In the genomic region with DNA sequence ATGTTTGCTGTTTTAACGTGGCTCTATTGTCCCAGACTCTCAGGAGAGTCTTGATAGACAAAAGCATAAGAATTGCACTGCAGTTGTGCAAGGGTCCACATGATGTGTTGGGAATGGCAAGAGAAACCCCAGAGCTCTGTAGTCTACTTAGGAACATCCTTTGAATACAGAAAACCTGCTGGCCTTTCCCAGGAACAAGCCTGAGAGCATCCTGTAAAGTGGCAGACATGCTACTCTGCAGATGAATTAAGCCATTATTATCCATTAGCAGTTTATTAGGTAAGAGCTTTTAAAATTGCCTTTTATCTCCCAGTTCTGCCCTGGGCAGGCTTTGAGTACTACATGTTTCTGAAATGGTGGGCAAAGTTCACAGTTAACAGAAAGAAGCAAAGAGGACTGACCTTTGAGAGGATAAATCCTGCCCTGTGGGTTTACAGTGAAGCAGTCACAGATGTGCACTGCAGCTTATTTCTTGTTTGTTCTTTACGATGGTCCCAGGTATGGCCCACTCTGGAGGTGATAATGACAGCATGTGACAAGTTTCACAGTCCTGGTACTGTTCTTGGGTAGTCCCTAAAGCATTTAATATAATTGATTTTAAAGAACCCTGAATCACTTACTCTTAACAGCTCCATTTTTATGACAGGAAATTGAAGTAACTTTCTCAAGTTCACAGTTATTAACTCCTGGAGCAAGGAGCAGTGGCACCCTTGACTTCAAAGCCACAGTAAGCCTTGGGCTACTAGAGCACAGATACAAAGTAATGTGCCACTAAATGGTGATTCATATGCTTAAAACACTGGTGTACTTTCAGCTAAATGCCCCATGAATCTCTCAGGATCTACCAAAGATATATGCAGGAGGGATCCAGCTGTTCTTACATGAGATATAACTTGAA, we compare ENCODE assay signal across 21 mouse cellular contexts.
DNase-seq lines count a peak whose midpoint lies in the region; ATAC-seq and TF ChIP-seq lines count a peak whose summit lies in the region.
"Had no signal": no experiment of that assay in that cellular context is flagged by ENCODE, and none has a peak within 500 bp of the region (broad histone marks: within the 10 kb centered on the region; RNA-seq: fewer than 3 reads in every experiment).

No protein-coding gene starts in this region.

- no peaks in the 10 kb centered on the region for H3K4me1 ChIP-seq in limb, embryonic 11.5 days (ENCODE audit: control insufficient read depth, insufficient read depth, low read length)
- peaks cover 12% of the 10 kb centered on the region for H3K4me1 ChIP-seq in limb, embryonic 10.5 days
- no peaks in the 10 kb centered on the region for H3K4me1 ChIP-seq in neural tube, embryonic 14.5 days (ENCODE audit: control insufficient read depth, insufficient read depth, low read length)
- H3K4me1 ChIP-seq in intestine, embryonic 15.5 days (replicated peaks) = no peaks in the 10 kb centered on the region
- peaks cover 2% of the 10 kb centered on the region; the same call in 1 of the 2 replicates for H3K4me1 ChIP-seq in small intestine, adult 2 months (ENCODE audit: control insufficient read depth, insufficient read depth, insufficient read length, low read length)
- H3K4me1 ChIP-seq: embryonic facial prominence, embryonic 12.5 days; heart, embryonic 10.5 days; hindbrain, embryonic 10.5 days; limb, embryonic 13.5 days; megakaryocyte, embryonic 14.5 days had no signal

- H3K9me3 ChIP-seq in limb, embryonic 11.5 days (ENCODE audit: control insufficient read depth, low read length) = no peaks in the 10 kb centered on the region
- no peaks in the 10 kb centered on the region for H3K9me3 ChIP-seq in limb, embryonic 10.5 days (replicated peaks)
- no peaks in the 10 kb centered on the region for H3K9me3 ChIP-seq in neural tube, embryonic 14.5 days (ENCODE audit: control insufficient read depth, low read length)
- H3K9me3 ChIP-seq in intestine, embryonic 15.5 days = no peaks in the 10 kb centered on the region
- H3K9me3 ChIP-seq: embryonic facial prominence, embryonic 12.5 days; heart, embryonic 10.5 days; hindbrain, embryonic 10.5 days had no signal

- no peak for TF ChIP-seq CTCF in small intestine, adult 2 months (IDR thresholded peaks at IDR 0.05; ENCODE audit: extremely low read depth, insufficient read length, insufficient replicate concordance, low read depth, low read length)

- H3K36me3 ChIP-seq in limb, embryonic 11.5 days (ENCODE audit: control insufficient read depth, insufficient read depth, low read length) = no peaks in the 10 kb centered on the region
- no peaks in the 10 kb centered on the region for H3K36me3 ChIP-seq in limb, embryonic 10.5 days
- no peaks in the 10 kb centered on the region for H3K36me3 ChIP-seq in neural tube, embryonic 14.5 days (ENCODE audit: control insufficient read depth, insufficient read depth, low read length)
- H3K36me3 ChIP-seq in intestine, embryonic 15.5 days = no peaks in the 10 kb centered on the region
- no peaks in the 10 kb centered on the region for H3K36me3 ChIP-seq in small intestine, adult 2 months (ENCODE audit: control insufficient read depth, insufficient read depth, low read length)
- H3K36me3 ChIP-seq: embryonic facial prominence, embryonic 12.5 days; heart, embryonic 10.5 days; hindbrain, embryonic 10.5 days; limb, embryonic 13.5 days had no signal

- TF ChIP-seq POLR2A in small intestine, adult 2 months (IDR thresholded peaks at IDR 0.05; ENCODE audit: low read depth, low read length) = no peak

- no peak overlapping the region for H3K4me2 ChIP-seq in limb, embryonic 11.5 days (ENCODE audit: low read depth, severe bottlenecking)
- H3K4me2 ChIP-seq in neural tube, embryonic 14.5 days (ENCODE audit: low read depth, low read length) = no peak overlapping the region
- H3K4me2 ChIP-seq in intestine, embryonic 15.5 days (replicated peaks) = no peak overlapping the region
- H3K4me2 ChIP-seq: embryonic facial prominence, embryonic 12.5 days; limb, embryonic 13.5 days had no signal

- ATAC-seq in limb, embryonic 11.5 days (ENCODE audit: insufficient number of reproducible peaks, low FRiP score, low TSS enrichment, low read depth) = peak; percentile 78
- 0 out of 2 replicates have a peak, but pooled peaks have one; percentile 56 for ATAC-seq in neural tube, embryonic 14.5 days (ENCODE audit: low read depth)
- ATAC-seq in intestine, embryonic 15.5 days = peak; percentile 93
- ATAC-seq: forebrain, embryonic 14.5 days; inflammation-experienced regulatory T-cells, adult 6 months had no signal

- H3K4me3 ChIP-seq in limb, embryonic 11.5 days (ENCODE audit: low read depth, low read length) = no peak overlapping the region
- H3K4me3 ChIP-seq in limb, embryonic 10.5 days = no peak overlapping the region
- H3K4me3 ChIP-seq in neural tube, embryonic 14.5 days (ENCODE audit: low read depth, low read length) = no peak overlapping the region
- H3K4me3 ChIP-seq in intestine, embryonic 15.5 days (replicated peaks) = no peak overlapping the region
- no peak overlapping the region for H3K4me3 ChIP-seq in small intestine, adult 2 months (ENCODE audit: low read depth, low read length)
- H3K4me3 ChIP-seq: embryonic facial prominence, embryonic 12.5 days; erythroblast, embryonic 14.5 days; heart, embryonic 10.5 days; hindbrain, embryonic 10.5 days; left cerebral cortex, adult 2 months; limb, embryonic 13.5 days; megakaryocyte, embryonic 14.5 days had no signal

- peak; percentile 44 for DNase-seq in limb, embryonic 11.5 days (ENCODE audit: low spot score)
- DNase-seq in limb, embryonic 10.5 days (ENCODE audit: low spot score) = no peak
- no peak for DNase-seq in neural tube, embryonic 10.5 days (ENCODE audit: extremely low spot score, low spot score)
- DNase-seq in cerebellum, postnatal 10 days = no peak
- DNase-seq: cerebellum, adult 8-10 months; kidney, postnatal 14 days; lung, adult 2 months; right cerebral cortex, postnatal 4 days; thymus, postnatal 36 days had no signal

- H3K27me3 ChIP-seq in limb, embryonic 11.5 days (ENCODE audit: control insufficient read depth, insufficient read depth, low read length) = 0 out of 2 replicates have a peak, but pooled peaks cover 2% of the 10 kb centered on the region
- peaks cover 6% of the 10 kb centered on the region; the same call in 1 of the 2 replicates for H3K27me3 ChIP-seq in limb, embryonic 10.5 days (ENCODE audit: low read depth, poor library complexity, severe bottlenecking)
- no peaks in the 10 kb centered on the region for H3K27me3 ChIP-seq in neural tube, embryonic 14.5 days (ENCODE audit: control insufficient read depth, insufficient read depth, low read length)
- no peaks in the 10 kb centered on the region for H3K27me3 ChIP-seq in intestine, embryonic 15.5 days (replicated peaks)
- H3K27me3 ChIP-seq in small intestine, adult 2 months (ENCODE audit: control insufficient read depth, insufficient read depth, low read length) = no peaks in the 10 kb centered on the region
- H3K27me3 ChIP-seq: embryonic facial prominence, embryonic 12.5 days; megakaryocyte, embryonic 14.5 days had no signal

- 21% methylated on average over 2 of the region's 2 CpGs for WGBS in limb, embryonic 11.5 days
- WGBS in limb, embryonic 10.5 days = 47% methylated on average over 2 of the region's 2 CpGs
- WGBS in neural tube, embryonic 14.5 days = 61% methylated on average over 2 of the region's 2 CpGs
- WGBS in intestine, embryonic 15.5 days = 39% methylated on average over 2 of the region's 2 CpGs
- 14% methylated on average over 2 of the region's 2 CpGs for WGBS in small intestine, adult 2 months

- no peak overlapping the region for H3K9ac ChIP-seq in limb, embryonic 11.5 days (ENCODE audit: low read length)
- H3K9ac ChIP-seq in neural tube, embryonic 14.5 days (replicated peaks; ENCODE audit: low read depth, low read length) = no peak overlapping the region
- no peak overlapping the region for H3K9ac ChIP-seq in intestine, embryonic 15.5 days
- H3K9ac ChIP-seq: embryonic facial prominence, embryonic 12.5 days; limb, embryonic 13.5 days had no signal

- H3K27ac ChIP-seq in limb, embryonic 11.5 days (replicated peaks; ENCODE audit: low read depth, low read length) = no peak overlapping the region
- H3K27ac ChIP-seq in limb, embryonic 10.5 days = no peak overlapping the region
- H3K27ac ChIP-seq in neural tube, embryonic 14.5 days (ENCODE audit: low read depth, low read length) = no peak overlapping the region
- peak overlapping the region; percentile 58; the same call in 1 of the 2 replicates for H3K27ac ChIP-seq in intestine, embryonic 15.5 days
- peak overlapping the region; percentile 56 for H3K27ac ChIP-seq in small intestine, adult 2 months (ENCODE audit: insufficient read depth, low read depth, low read length)
- H3K27ac ChIP-seq: embryonic facial prominence, embryonic 12.5 days; heart, embryonic 10.5 days; hindbrain, embryonic 10.5 days; left cerebral cortex, adult 2 months; limb, embryonic 13.5 days had no signal

Comparison
In these comparisons a context has a peak if more than half of its experiments do, and no peak if none do; other contexts are left out.
1. H3K27ac ChIP-seq: peak in intestine, embryonic 15.5 days (single experiment) and small intestine, adult 2 months (single experiment); none in limb, embryonic 11.5 days (single experiment), limb, embryonic 10.5 days (single experiment) and neural tube, embryonic 14.5 days (single experiment).
2. Peak in every context shown above with its lines, with median percentiles within 50 percentile points of each other: ATAC-seq.